Mouse (Mus musculus): ENCODE measurements at regions not wholly inside any gene's neighbourhood (a gene's known extent, or its start where the extent isn't known, plus 50 kb on each side); places are given as distances from the start of the nearest gene placed in this dataset.

GRCm38 (mm10) chr4:71626626-71627025 lies 131.1 kb downstream of the Gm11232 start:
- TF ChIP-seq CTCF (IDR thresholded peaks at IDR 0.05; ENCODE audit: low read depth) (no peak), EP300 (optimal IDR thresholded peaks at IDR 0.05) (no peak)
